Mouse (Mus musculus) CH12.LX (cell line): ENCODE data around the gene Ctnnd2.

ENCODE experiments used
- CHD2 ChIP-seq: IDR thresholded peaks from 2 replicates; pipeline ENCODE4 v1.6.1; 2011; ENCODE audit warnings: low read length, improper control_type of control experiment
- CTCF ChIP-seq, 2 experiments: IDR thresholded peaks in 1 of 2; conservative IDR thresholded peaks in 1 of 2; 2 replicates each; pipeline ENCODE4 v1.5.1; 2011 to 2012; ENCODE audit warnings: low read depth in 2 of 2, low read length in 2 of 2, improper control_type of control experiment in 1 of 2, inconsistent platforms in 1 of 2, mild to moderate bottlenecking in 1 of 2, moderate library complexity in 1 of 2
- MXI1 ChIP-seq: IDR thresholded peaks from 2 replicates; pipeline ENCODE4 v1.6.1; 2011; ENCODE audit warnings: mild to moderate bottlenecking, low read depth, low read length, improper control_type of control experiment
- USF1 ChIP-seq: IDR thresholded peaks from 2 replicates; pipeline ENCODE4 v1.6.1; 2014; ENCODE audit warnings: low read depth, mild to moderate bottlenecking, inconsistent platforms, low read length, improper control_type of control experiment

DNA sequence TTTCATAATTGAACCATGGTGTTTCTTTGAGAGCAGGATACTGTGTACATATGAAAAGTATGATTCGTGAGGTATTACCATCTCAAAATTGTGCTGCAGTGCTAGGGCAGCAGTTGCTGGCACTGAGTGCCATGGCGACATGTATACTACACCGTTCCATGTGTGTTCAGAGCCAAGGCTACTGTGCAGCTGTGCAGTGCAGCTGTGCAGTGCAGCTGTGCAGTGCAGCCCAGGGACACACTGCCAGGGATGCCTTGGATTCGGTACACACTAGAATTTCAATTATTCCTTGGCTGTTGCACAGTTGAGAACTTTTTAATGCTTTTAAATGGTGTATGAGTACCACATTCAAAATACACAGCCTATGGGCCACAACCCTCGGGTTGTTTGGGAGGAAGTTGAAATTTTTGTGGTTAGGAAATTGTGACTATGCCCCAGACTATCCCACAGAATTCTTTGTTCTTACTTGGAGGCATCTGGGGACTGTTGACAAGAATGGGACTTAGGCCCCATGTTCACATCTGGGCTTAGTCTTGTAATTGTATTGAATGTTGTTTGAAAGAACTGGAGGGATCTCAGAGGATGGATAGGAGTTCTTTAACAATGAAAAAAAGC is 613.4 kb downstream of the Ctnnd2 start:
- TF ChIP-seq CTCF (conservative IDR thresholded peaks at IDR 0.05 in 1 of 2, IDR thresholded peaks at IDR 0.05 in 1 of 2; ENCODE audit: low read depth in 2 of 2, low read length in 2 of 2) (no peak), USF1 (no peak), MXI1 (no peak), CHD2 (no peak)
